ENCODE assay signal across 10 mouse cellular contexts in genomic region chr2:19910781-19911175, GRCm38 (mm10). TPM values are rescaled to one million over a fixed set of nuclear protein-coding genes. Genes with fewer than 3 reads are reported as not detected.
DNase-seq lines count a peak whose midpoint lies in the region; ATAC-seq and TF ChIP-seq lines count a peak whose summit lies in the region.
"Had no signal": no experiment of that assay in that cellular context is flagged by ENCODE, and none has a peak within 500 bp of the region (broad histone marks: within the 10 kb centered on the region; RNA-seq: fewer than 3 reads in every experiment).

No protein-coding gene starts in this region.

- peaks cover 39% of the 10 kb centered on the region for H3K27me3 ChIP-seq in kidney, embryonic 16.5 days (ENCODE audit: insufficient read depth, low read length)
- H3K27me3 ChIP-seq in embryonic facial prominence, embryonic 10.5 days (replicated peaks; ENCODE audit: low read depth, poor library complexity, severe bottlenecking): peaks cover 55% of the 10 kb centered on the region
- peaks cover 53% of the 10 kb centered on the region for H3K27me3 ChIP-seq in hindbrain, embryonic 13.5 days
- peaks cover 13% of the 10 kb centered on the region; the same call in 1 of the 2 replicates for H3K27me3 ChIP-seq in midbrain, postnatal 0 days (ENCODE audit: insufficient read depth, low read length)

- 6% methylated on average over 8 of the region's 8 CpGs for WGBS in kidney, embryonic 16.5 days
- 1% methylated on average over 8 of the region's 8 CpGs for WGBS in embryonic facial prominence, embryonic 10.5 days
- 3% methylated on average over 8 of the region's 8 CpGs for WGBS in hindbrain, embryonic 13.5 days
- WGBS in midbrain, postnatal 0 days: 1% methylated on average over 8 of the region's 8 CpGs

- no peak overlapping the region for H3K27ac ChIP-seq in kidney, embryonic 16.5 days (ENCODE audit: low read length)
- H3K27ac ChIP-seq in embryonic facial prominence, embryonic 10.5 days (replicated peaks): no peak overlapping the region
- H3K27ac ChIP-seq in hindbrain, embryonic 13.5 days: no peak overlapping the region
- H3K27ac ChIP-seq in midbrain, postnatal 0 days (ENCODE audit: low read depth, low read length): no peak overlapping the region

- no peak for TF ChIP-seq CTCF in midbrain, postnatal 0 days (IDR thresholded peaks at IDR 0.05)

- no peak for ATAC-seq in kidney, embryonic 16.5 days (ENCODE audit: low FRiP score, low TSS enrichment)
- no peak for ATAC-seq in hindbrain, embryonic 13.5 days (ENCODE audit: low FRiP score)
- no peak for ATAC-seq in midbrain, postnatal 0 days (ENCODE audit: low FRiP score)
- no peak for ATAC-seq in megakaryocyte progenitor cell, adult 5-6 weeks (replicated peaks; ENCODE audit: poor library complexity)
- ATAC-seq in activated CD4-positive, CD25-positive, alpha-beta regulatory T cell, adult 4 months: no peak

- peak overlapping the region; percentile 27 for H3K4me3 ChIP-seq in kidney, embryonic 16.5 days (ENCODE audit: low read length)
- peak overlapping the region; percentile 69; the same call in 1 of the 2 replicates for H3K4me3 ChIP-seq in embryonic facial prominence, embryonic 10.5 days
- peak overlapping the region; percentile 15 for H3K4me3 ChIP-seq in hindbrain, embryonic 13.5 days
- H3K4me3 ChIP-seq in midbrain, postnatal 0 days (ENCODE audit: low read depth, low read length): peak overlapping the region; percentile 12; the same call in 1 of the 2 replicates
- H3K4me3 ChIP-seq: megakaryocyte, embryonic 14.5 days had no signal

- H3K9ac ChIP-seq in kidney, embryonic 16.5 days (replicated peaks; ENCODE audit: low read length): no peak overlapping the region
- no peak overlapping the region for H3K9ac ChIP-seq in hindbrain, embryonic 13.5 days
- H3K9ac ChIP-seq in midbrain, postnatal 0 days (replicated peaks; ENCODE audit: low read length, poor library complexity, severe bottlenecking): no peak overlapping the region

- peaks cover 6% of the 10 kb centered on the region; the same call in 1 of the 2 replicates for H3K4me1 ChIP-seq in kidney, embryonic 16.5 days (ENCODE audit: insufficient read depth, low read length)
- peaks cover 23% of the 10 kb centered on the region for H3K4me1 ChIP-seq in embryonic facial prominence, embryonic 10.5 days
- peaks cover 13% of the 10 kb centered on the region for H3K4me1 ChIP-seq in hindbrain, embryonic 13.5 days (replicated peaks)
- H3K4me1 ChIP-seq in midbrain, postnatal 0 days (ENCODE audit: insufficient read depth, low read length): peaks cover 3% of the 10 kb centered on the region; the same call in 1 of the 2 replicates

- no peaks in the 10 kb centered on the region for H3K9me3 ChIP-seq in kidney, embryonic 16.5 days (ENCODE audit: low read length)
- H3K9me3 ChIP-seq in embryonic facial prominence, embryonic 10.5 days: no peaks in the 10 kb centered on the region
- no peaks in the 10 kb centered on the region for H3K9me3 ChIP-seq in hindbrain, embryonic 13.5 days
- H3K9me3 ChIP-seq in midbrain, postnatal 0 days (ENCODE audit: low read length): no peaks in the 10 kb centered on the region

- peak overlapping the region; percentile 73 for H3K4me2 ChIP-seq in kidney, embryonic 16.5 days (replicated peaks; ENCODE audit: low read depth, low read length)
- H3K4me2 ChIP-seq in hindbrain, embryonic 13.5 days: peak overlapping the region; percentile 98; the same call in 1 of the 2 replicates
- peak overlapping the region; percentile 90 for H3K4me2 ChIP-seq in midbrain, postnatal 0 days (ENCODE audit: low read depth, low read length, poor library complexity, severe bottlenecking)

- H3K36me3 ChIP-seq in kidney, embryonic 16.5 days (ENCODE audit: insufficient read depth, low read length): no peaks in the 10 kb centered on the region
- no peaks in the 10 kb centered on the region for H3K36me3 ChIP-seq in embryonic facial prominence, embryonic 10.5 days (replicated peaks)
- no peaks in the 10 kb centered on the region for H3K36me3 ChIP-seq in hindbrain, embryonic 13.5 days
- H3K36me3 ChIP-seq in midbrain, postnatal 0 days (ENCODE audit: insufficient read depth, low read length): no peaks in the 10 kb centered on the region

- DNase-seq in kidney, postnatal 36 days: no peak
- DNase-seq in embryonic facial prominence, embryonic 10.5 days (ENCODE audit: low spot score): no peak
- no peak for DNase-seq in midbrain, postnatal 0 days (ENCODE audit: low spot score)
- no peak for DNase-seq in thymus, adult 18-20 months
- DNase-seq: thymus, postnatal 14 days had no signal

RNA-seq across cellular contexts. Expression of gene Etl4, which starts 1.2 kb away (rescaled TPM):
- 56.8 and 79.2 TPM in 2 replicates for polyA plus RNA-seq in kidney, embryonic 16.5 days (2015; fragmentation: Nextera tagmentation; extraction: Ambion mirVana)
- 25.8 and 26.1 TPM in 2 replicates for polyA plus RNA-seq in embryonic facial prominence, embryonic 10.5 days (2016; fragmentation: Nextera tagmentation; extraction: Ambion mirVana)
- 3.2 and 3.9 TPM in 2 replicates for polyA plus RNA-seq in hindbrain, embryonic 13.5 days (2015; fragmentation: Nextera tagmentation; extraction: Ambion mirVana)
- 10.9 and 14.0 TPM in 2 replicates for total RNA-seq in midbrain, postnatal 0 days (2014; rRNA removed)
- 4.0 and 4.8 TPM in 2 replicates for polyA plus RNA-seq in midbrain, postnatal 0 days (2015; fragmentation: Nextera tagmentation; extraction: Ambion mirVana)
- total RNA-seq in megakaryocyte progenitor cell, adult 5-6 weeks (2015): 0.30 and 0.54 TPM in 2 replicates
- 0.47 TPM in 1 of 2 replicates, not detected in the other for total RNA-seq in megakaryocyte progenitor cell, adult 5-6 weeks (2017)
- not detected for polyA plus RNA-seq in activated CD4-positive, CD25-positive, alpha-beta regulatory T cell, adult 4 months (2017; shearing (Covaris generic))

Comparison
In these comparisons a context has a peak if more than half of its experiments do, and no peak if none do; other contexts are left out.
1. H3K4me3 ChIP-seq: peak in every context shown above with its lines; median percentile 69 in embryonic facial prominence, embryonic 10.5 days; 27 in kidney, embryonic 16.5 days; 15 in hindbrain, embryonic 13.5 days; 12 in midbrain, postnatal 0 days.